Mouse (Mus musculus) c-Kit-negative CD71-positive TER-119-positive erythroid progenitor cells, embryonic 14.5 days (primary cell): Measurements from ENCODE around the gene Tnfsf13.
"Not testable (repeated sequence)": the region's sequence is repeated elsewhere in the genome, so short reads cannot be mapped to it uniquely, and the experiment has no call there.

Experiments
- DNase-seq: peaks from one replicate; pipeline ENCODE4 v3.0.0-alpha.2; 2013; ENCODE audit warnings: low read depth, low spot score

Tnfsf13 gene

DNA sequence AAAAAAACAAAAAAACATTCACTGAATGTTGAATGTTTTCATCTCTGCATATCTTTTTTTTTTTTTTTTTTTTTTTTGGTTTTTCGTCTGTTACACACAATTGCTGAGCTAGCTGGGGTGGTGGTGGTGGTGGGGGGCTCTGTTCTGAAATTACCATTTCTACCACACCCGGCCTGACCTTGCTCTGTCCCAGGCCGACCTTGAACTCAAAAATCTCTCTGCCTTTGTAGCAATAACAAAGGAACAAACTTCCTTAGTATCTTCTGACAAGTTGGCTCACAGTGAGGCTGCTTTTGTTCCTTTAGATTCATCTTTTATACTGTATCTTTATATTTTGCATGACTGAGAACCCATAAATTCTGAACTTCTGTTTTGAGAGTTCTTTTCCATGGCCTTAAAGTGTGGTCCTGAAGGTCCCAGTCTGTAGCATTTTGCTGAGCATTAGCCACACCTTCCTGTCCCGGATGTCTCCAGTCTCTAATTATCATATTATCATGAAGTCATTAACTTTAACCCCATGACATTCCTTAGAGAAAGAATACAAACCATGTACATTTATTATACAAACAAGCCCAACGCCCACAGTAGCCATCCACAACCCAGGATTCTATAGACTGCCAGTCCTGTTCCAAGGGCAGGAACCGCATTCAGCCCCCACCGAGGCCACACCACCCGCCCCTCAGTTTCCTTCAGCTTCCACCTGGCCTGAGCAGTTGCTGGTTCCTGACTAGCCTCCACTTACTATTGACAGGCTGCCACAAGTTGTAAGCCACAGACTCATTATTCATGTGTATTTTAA lies 18.4 kb upstream of the Tnfsf13 start:
- DNase-seq, result no peak

DNA sequence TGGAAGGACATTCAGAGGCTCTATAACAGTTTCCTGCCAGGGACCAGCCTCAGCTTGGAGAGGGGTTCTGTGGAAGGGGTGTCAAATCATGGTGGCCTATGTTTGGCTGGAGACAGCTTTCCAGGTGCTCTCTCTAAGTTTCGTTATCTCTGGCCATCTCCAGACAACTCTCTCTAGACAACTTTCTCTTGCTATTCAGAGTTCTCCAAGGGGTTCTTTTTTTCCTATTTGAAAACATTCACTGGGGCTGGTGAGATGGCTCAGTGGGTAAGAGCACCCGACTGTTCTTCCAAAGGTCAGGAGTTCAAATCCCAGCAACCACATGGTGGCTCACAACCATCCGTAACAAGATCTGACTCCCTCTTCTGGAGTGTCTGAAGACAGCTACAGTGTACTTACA lies 17.8 kb upstream of the Tnfsf13 start:
- not testable (repeated sequence) for DNase-seq

DNA sequence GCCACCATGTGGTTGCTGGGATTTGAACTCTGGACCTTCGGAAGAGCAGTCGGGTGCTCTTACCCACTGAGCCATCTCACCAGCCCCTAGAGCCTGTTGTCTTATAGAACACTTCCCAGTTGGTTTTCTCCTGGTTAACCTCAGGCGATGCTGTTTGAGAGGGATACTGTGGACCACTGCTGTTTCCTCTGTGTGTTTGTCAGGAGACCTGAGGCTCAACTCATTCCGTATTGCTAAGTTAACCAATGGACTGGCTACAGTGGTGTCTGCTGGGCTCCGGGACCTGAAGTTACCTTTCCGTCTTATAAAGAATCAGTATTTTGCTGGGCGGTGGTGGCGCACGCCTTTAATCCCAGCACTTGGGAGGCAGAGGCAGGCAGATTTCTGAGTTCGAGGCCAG lies 17.3 kb upstream of the Tnfsf13 start:
- DNase-seq, result not testable (repeated sequence)

DNA sequence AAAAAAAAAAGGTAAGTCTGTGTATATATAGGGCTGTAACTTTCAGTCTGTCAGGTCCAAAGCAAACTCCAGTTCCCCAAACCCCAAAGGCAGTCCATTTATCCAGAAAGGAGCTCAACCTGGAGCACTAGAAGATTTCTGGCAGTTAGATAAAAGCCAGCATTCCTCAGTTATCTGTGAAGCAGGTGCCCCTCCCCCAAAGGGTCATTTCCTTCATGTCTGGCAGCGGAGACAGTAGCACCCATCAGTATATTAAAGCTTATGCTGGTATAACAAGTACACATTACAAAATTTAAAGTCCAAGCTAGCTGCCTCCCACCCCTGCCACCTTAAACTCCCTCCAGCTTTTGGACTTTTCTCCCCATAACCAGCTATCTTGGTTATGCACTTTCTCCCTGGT lies 14.0 kb upstream of the Tnfsf13 start:
- no peak for DNase-seq

DNA sequence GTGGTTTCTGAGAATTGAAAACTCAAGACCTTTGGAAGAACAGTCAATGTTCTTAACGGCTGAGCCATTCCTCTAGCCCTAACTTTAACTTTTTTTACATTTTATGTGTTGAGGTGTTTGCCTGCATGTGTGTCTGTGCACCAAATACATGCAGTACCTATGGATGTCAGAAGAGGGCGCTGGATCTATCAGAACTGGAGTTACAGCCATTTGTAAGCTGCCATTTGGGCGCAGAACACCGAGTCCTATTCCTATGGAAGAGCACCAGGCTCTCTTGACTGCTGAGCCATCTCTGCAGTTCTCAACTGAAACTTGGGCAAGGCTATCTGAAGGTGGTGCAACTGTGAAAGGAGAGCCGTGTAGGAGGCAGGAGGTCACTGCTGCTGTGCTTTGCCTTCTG lies 13.0 kb upstream of the Tnfsf13 start:
- DNase-seq, result no peak

DNA sequence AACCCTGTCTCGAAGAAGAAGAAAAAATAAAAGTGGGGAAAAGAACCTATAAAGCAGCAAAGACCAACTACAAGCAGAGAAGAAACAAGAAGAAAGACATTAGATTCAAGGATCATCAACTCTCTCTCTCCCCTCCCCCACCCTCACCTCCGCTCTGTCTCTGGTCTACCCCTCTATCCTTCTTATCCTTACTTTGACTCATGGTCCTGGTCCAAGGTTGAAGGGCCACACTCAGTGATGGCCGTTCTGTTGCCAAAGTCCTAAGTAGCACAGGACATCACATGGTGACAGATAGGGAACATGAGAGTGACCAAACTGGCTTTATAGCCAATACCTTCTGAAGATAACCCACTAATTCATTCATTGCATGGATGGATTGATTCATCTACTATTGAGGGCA lies 11.8 kb upstream of the Tnfsf13 start:
- no peak for DNase-seq

DNA sequence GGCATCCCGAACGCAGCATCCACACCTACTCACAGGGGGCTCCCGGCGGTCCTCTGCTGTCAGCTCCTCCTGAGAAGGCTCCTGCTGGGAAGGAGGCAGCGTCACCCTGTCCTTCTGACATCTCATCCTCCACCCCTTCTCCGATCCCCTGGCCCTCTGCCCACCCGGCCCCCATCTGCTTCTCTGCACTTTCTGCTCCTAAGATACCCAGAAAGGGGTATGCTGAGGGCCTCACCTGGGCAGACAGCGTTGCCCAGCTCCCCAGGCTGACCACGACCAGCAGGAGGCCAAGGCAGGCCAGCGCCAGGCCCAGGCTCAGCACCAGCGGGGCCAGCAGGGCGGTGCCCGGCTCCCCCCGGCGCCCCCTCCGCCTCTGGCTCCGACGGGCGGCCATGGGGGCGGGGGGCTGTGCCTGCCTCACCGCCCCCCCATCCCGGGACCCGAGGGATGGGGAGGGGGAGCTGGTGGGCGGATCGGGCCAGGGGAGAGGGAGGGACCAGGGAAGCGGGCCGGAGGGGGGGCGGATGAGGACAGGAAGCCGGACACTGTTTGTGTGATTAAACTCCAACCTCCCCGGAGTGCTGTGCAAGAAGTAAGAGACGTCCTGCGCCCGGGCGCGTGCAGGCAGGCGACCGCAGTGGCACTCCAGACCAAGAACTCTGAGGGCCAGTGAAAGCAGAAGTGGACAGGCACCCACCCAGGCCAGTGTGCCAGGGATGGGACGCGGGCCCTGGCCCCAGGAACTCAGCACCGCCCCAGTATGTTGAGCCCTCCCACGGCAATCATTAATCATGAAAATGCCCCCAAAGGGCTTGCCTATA lies 10.0 kb upstream of the Tnfsf13 start, which contains the start of the genes Tnfsf12 and Tnfsfm13:
TSS of gene Tnfsf12 (minus strand) at position 489 of the 821 bp plus-strand sequence.
TSS of gene Tnfsfm13 (minus strand) at position 738 of the 821 bp plus-strand sequence.
- no peak for DNase-seq

DNA sequence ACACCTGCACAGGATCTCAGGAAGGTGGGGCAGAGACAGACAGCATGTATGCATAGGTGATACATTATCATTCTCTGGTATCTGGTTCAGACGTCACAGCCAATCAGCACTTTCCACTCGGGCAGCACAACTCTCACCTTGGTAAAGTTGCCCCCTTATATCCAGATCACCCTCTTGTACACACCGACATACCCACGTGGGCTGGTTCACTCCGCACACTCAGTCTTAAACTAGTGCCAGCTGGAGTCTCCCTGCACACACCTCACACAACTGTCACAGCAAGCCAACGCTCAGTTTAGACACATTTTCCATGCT lies 9.4 kb upstream of the Tnfsf13 start:
- DNase-seq, result no peak

DNA sequence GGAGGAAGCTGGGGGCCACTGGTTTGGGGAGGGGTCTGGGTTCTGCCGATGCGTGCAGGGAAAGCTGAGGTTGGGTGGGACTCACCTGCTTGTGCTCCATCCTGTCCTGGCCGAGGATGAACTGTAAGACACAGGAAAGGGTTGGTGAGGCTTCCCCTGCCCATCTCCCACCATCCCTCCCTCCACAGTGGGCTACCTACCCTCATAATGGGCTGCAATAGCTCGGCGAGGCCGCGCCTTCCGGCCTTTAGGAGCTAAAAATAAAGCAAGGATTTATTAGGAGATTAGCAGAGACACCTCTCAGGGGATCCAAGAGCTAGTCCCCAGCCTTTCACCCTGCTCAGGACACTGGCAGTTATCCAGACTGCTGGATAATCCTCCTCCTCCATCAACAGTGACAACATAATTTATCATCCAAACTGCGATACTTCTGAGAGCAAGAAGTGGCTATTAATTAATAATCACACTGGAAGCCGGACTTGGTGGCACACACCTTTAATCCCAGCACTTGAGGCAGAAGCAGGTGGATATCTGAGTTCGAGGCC lies 7.9 kb upstream of the Tnfsf13 start:
- no peak for DNase-seq

DNA sequence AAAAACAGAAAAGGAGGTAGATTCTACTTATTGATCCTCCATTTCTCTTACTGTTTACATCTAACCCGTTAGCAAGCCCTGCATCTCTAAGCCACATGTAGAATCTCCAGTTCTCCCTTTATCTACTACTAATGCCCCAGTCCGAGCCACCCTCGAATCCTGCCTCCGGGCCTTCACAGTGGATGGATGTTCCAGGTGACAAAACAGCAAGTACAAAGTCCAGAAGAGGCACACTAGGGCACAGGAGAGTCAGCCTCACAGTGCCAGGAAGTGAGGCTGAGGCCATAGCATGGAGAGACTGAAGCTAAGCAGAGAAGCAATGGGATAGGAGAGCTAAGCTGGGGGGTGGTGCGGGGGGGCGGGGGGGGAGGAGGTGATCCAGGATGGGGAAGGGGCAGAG lies 7.3 kb upstream of the Tnfsf13 start:
- DNase-seq, result no peak

DNA sequence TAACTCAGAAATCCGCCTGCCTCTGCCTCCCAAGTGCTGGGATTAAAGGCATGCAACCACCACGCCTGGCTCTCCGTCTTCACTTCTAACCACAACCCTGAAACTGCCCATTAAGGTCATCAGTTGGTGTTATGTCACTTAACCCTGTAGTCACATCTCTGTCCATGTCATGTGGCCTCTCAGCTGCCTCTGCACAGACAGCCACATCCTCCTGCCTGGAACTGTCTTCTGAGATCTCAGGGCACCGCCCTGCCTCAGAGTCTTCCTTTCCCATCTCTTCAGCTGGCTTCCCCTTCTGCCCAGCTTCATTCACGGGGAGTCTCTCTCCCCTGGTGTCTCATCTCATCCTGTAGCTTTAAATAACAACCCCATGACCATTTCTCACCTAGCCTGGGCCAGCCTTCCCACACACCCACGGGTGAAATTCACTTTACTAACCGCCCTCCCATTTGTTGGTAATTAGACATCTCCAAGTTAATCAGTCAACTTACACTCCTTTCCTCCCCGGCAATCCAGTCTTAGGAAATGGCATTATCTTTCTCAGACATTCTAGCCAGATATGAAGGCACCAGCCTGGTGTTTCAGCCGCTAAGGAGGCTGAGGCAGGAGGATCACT lies 6.7 kb upstream of the Tnfsf13 start:
- no peak for DNase-seq

DNA sequence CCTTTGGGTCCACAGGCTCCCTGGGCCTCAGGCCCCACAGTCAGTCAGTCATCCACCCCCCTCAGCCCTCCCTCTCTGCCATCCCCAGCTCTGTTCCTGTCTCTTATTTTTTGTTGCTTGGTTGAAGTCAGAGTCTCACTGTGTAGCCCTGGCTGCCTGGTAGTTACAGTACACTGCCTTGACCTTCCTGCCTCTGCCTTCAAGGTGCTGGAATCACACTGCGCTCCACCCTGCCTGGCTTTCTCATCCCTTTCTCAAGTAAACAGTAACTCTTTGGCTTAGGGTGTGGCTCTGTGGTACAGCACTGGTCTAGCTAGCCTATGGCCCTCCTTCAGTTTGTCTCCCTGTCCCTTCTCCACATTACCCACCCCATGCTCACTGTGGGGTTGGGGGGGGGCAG lies 4.3 kb upstream of the Tnfsf13 start:
- DNase-seq, result no peak

DNA sequence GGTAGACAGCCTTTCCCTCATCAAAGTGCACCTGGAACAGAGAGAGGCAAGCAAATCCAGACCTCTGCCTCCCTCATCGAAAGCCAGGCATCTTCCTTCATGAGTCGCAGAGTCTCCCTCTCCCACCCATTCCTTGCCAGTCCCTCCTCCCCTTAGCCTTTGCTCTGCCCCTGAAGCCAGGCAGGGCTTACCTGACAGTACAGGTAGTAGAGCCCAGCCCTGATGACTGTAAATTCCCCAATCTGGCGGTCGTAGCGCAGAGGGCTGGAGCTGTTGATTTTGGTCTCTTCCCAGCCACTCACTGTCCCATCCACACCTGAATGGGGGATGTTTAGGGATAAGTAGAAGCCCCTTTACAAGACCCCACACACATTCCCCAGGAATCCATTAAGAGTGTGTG lies 1.5 kb upstream of the Tnfsf13 start:
- no peak for DNase-seq

DNA sequence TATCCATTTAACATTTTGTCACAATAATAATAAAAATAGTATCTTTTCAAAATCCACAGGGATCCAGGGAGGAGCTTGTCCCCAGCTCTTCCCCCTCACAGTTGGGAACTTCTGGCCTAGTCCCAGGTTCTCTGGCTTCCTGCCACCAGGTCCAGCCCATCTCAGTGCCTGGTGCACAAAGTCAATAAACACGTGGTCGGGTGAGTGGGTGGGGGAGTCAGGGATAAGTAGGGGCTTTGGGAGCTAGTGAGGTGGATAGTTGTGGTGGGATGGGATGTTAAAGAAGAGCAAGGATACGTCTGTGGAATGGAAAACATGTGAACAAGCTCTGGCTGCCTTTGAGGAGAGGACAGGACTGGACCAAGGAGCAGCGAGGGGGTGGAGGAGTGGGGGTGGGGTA lies 793 bp upstream of the Tnfsf13 start:
- no peak for DNase-seq

DNA sequence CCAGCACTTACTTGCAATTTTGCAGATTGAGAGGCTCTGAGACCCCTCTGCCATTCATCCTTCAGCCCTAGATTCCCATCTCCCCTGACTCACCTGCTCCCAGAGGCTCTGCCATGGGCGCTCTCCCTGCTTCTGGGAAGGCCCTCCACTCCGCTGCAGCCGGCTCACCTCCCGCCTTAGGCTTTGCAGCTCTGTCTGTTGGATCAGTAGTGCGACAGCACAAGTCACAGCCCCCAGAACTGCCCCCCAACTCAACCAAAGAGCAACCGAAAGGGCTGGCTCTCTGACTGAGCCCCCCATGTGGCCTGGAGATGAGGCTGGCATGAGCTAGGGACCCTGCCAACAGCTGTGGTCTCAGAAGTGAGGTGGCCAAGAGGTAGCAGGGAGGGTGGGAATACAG lies 648 bp downstream of the Tnfsf13 start:
- DNase-seq, result no peak

DNA sequence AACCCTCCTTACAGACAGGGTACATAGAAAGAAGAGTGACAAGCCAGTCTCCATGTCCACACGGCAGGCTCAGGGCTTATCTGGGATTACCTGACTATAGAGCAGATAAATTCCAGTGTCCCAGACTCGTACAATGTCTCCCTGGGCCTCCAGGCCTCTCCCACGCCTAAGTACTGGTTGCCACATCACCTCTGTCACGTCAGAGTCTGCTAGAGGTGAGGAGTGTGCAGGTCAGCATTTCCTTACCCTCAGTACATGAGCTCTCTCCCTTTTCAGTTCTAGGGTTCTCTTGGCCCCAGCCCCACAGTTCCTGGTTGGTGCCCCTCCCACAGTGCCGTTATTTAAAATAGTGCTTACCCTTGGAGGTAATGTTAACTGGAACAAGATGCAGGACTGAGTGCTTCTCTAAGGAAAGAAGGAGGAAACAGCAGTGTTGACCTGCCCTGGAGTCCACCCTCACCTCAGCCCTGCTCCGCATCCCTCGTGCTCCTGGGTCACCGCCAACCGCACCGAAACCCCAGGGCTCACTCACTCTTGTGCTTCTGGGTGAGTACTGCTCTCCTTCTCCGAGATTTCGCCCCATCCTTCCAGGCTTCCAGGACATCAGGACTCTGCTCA lies 1.3 kb downstream of the Tnfsf13 start:
- no peak for DNase-seq

DNA sequence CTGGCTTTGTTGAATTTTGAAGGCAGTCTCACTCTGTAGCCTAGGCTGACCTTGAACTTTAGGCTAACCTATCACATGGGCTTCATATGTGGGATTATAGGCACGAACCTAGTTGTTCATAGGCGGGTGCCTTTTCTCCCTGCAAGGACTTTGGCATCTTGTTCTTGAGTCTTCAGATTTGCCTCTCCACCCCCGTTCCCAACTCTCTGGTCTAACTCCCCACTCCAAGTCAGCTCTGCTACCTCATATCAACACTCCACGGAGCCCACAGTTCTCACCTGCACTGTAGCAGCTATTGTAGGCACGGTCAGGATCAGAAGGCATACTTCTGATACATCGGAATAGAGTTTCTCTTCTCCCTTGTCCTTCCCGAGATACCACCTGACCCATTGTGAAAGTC lies 2.0 kb downstream of the Tnfsf13 start:
- no peak for DNase-seq

DNA sequence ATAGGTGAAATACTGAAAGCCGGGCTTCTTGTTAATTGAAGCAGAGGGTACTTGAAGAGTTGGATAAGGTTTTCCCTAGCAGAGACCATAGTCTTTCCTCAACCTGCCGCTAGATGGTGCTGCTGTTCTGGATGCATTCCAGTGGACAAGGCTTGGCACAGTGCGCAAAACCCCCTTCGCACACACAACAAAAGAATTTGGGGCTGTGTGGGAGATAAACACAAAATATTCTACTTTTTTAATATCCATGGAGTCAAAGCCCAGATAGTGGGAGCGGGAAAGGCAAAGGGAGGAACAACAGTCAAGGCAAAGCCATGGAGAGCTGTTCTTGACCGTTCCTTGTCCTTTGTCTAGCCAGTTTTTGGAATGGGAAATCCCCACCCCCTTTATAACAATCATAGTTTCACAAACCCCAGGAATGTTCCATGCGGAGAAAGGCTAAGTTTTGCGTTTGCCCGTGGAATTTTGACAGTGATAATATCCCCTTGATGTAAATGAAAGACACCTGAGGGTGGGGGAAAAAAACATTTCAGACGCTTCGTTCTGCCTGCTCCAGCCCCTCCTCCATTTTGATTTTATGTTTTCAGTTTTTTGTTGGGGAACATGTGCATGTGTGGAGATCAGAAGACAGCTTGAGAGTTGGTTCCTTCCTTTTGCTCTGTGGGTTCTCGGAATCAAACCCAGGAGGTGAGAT lies 2.6 kb downstream of the Tnfsf13 start:
- DNase-seq, result peak; percentile 79

DNA sequence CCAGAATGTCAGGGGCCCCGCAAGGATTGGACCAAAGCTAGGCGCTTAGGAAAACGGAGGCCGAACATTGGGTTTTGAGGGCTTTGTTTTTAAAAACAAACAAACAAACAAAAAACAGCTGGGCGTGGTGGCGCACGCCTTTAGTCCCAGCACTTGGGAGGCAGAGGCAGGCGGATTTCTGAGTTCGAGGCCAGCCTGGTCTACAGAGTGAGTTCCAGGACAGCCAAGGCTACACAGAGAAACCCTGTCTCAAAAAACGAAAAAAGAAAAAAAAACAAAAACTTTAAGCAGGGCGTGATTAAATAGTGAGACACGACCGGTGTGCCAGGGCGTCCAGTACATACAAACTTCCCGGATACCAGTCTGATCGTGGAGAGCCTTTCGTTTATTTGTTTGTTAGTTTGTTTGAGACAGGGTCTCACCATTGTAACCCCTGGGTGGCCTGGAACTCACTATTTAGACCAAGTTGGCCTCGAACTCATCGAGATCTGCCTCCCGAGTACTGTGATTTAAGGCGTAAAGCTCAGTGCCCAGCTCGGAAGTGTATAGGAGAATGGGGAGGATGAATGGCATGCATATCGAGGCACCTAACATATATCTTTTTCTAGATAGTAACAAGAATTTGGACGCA lies 3.3 kb downstream of the Tnfsf13 start:
- no peak for DNase-seq

DNA sequence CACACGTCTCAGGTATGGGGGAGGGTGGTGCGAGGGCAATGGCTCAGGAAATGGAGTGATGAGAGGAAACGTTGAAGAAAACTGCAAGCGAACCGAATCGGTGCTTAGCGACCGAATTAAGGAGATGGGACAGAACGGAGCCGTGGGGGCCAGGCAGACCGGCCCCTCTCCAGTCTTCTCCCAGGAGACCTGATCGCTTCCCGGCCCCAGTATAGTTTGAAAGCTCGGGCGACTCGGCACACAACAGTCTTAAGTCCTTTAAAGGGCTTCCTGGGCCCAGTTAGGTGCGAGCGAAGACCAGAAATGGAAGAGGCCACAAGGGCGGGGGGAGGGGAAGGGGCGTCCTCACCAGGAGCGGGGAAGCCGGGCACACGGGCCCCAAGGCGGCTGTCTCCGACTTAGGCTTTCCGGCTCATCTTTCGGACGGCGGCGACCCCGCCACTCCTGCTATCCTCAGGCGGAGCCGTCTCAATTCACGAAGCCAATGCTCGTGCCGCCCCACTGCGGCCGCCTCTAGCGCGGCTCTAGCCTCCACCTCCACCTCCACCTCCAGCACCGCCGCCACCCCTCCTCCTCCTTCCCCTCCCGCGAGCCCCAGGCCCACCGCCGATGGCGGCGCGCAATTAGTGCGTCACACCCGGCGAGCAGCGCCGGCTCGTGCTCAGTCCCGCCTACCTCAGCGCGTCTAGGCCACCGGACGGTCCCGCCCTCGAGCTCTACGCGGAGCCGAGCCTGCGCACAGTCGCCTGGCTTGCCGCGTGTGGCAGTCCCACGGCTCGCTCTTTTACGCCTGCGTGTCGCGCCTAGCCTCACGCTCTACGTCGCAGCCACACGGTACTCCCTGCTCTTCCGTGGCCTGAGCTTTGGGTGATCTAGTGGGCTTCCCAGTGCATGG lies 4.0 kb downstream of the Tnfsf13 start, which contains the start of gene Senp3:
TSS of gene Senp3 (minus strand) at position 771 of the 895 bp plus-strand sequence.
- DNase-seq, result peak; percentile 82
